Mouse (Mus musculus): ENCODE results near the gene Aldh3b2.

DNA sequence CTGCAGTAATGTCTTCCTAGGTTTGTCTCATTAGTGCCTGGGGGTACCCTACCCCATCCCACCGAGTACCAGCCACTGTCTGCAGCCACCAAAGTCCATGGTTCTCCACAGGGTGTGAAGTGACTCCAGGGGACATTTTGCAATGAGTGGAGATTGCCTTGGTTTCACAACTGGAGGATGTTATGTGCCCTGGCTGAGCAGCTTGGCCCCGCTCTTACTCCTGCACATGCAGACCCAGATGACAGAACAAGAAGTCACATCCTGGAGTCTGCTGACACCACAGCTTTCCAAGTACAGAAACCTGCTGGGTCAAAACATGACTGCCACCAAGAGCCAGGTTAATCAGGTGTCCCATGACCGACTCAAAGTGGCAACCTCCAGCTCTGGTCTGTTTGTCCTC is 17.1 kb upstream of the Aldh3b2 start:
- TF ChIP-seq CTCF (IDR thresholded peaks at IDR 0.05; ENCODE audit: low read depth, low read length) (no peak), POLR2A (IDR thresholded peaks at IDR 0.05; ENCODE audit: insufficient read depth, low read length) (no peak)
